Mouse (Mus musculus): ENCODE data around the gene Chmp3.

DNA sequence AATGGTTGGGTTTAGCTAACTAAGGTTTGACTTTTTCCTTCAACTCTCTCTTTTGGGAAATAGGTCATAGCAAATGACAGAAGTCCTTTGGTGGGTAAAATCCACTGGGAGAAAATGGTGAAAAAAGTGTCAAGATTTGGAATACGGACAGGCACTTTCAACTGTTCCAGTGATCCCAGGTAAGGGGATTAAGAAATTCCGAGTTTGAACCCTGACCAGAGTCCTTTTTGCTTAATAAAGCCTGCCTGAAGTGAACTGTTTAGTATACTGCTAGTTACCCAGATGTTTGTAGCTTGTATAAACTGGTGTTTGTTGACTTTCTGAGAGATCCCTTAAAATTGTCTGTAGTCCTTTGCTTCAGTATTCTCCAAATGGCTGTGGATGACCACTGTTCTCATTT is 37.9 kb upstream of the Chmp3 start:
- no peak for TF ChIP-seq CTCF (IDR thresholded peaks at IDR 0.05; ENCODE audit: low read depth)
- no peak for TF ChIP-seq EP300 (IDR thresholded peaks at IDR 0.05; ENCODE audit: low read depth)
